26 mouse cellular contexts compared by ENCODE assay signal in genomic region chr3:75730982-75731600, GRCm38 (mm10). TPM values are rescaled to one million over a fixed set of nuclear protein-coding genes. Genes with fewer than 3 reads are reported as not detected.
DNase-seq lines count a peak whose midpoint lies in the region; ATAC-seq and TF ChIP-seq lines count a peak whose summit lies in the region.
"Had no signal": no experiment of that assay in that cellular context is flagged by ENCODE, and none has a peak within 500 bp of the region (broad histone marks: within the 10 kb centered on the region; RNA-seq: fewer than 3 reads in every experiment).

No protein-coding gene starts in this region.

- no peaks in the 10 kb centered on the region for H3K27me3 ChIP-seq in limb, embryonic 13.5 days
- no peaks in the 10 kb centered on the region for H3K27me3 ChIP-seq in limb, embryonic 10.5 days (ENCODE audit: low read depth, poor library complexity, severe bottlenecking)
- H3K27me3 ChIP-seq in heart, adult 2 months (ENCODE audit: control insufficient read depth, insufficient read depth, low read length), result no peaks in the 10 kb centered on the region
- H3K27me3 ChIP-seq: heart, embryonic 15.5 days; liver, embryonic 13.5 days; midbrain, embryonic 15.5 days had no signal

- no peak overlapping the region for H3K4me2 ChIP-seq in limb, embryonic 13.5 days (replicated peaks)
- H3K4me2 ChIP-seq: heart, embryonic 15.5 days; hindbrain, embryonic 14.5 days; liver, embryonic 13.5 days; midbrain, embryonic 15.5 days had no signal

- no peaks in the 10 kb centered on the region for H3K79me2 ChIP-seq in heart, adult 2 months (replicated peaks; ENCODE audit: control insufficient read depth, insufficient read depth, low read length)

- no peaks in the 10 kb centered on the region for H3K4me1 ChIP-seq in limb, embryonic 13.5 days
- no peaks in the 10 kb centered on the region for H3K4me1 ChIP-seq in limb, embryonic 10.5 days
- H3K4me1 ChIP-seq in heart, adult 2 months (ENCODE audit: control insufficient read depth, insufficient read depth, low read length), result no peaks in the 10 kb centered on the region
- H3K4me1 ChIP-seq: heart, embryonic 15.5 days; liver, embryonic 13.5 days; midbrain, embryonic 15.5 days had no signal

- no peak for TF ChIP-seq EP300 in heart, adult 2 months (IDR thresholded peaks at IDR 0.05; ENCODE audit: insufficient read depth, low read depth, low read length)

- no peak overlapping the region for H3K27ac ChIP-seq in limb, embryonic 13.5 days
- H3K27ac ChIP-seq in limb, embryonic 10.5 days, result no peak overlapping the region
- no peak overlapping the region for H3K27ac ChIP-seq in heart, adult 2 months
- H3K27ac ChIP-seq: heart, embryonic 15.5 days; hindbrain, embryonic 14.5 days; liver, embryonic 13.5 days; midbrain, embryonic 15.5 days had no signal

- 80% methylated on average over 3 of the region's 3 CpGs for WGBS in limb, embryonic 13.5 days
- 88% methylated on average over 3 of the region's 3 CpGs for WGBS in limb, embryonic 10.5 days
- 60% methylated on average over 3 of the region's 3 CpGs for WGBS in heart, adult 2 months

- H3K9me3 ChIP-seq in limb, embryonic 13.5 days, result 0 out of 2 replicates have a peak, but pooled peaks cover 3% of the 10 kb centered on the region
- no peaks in the 10 kb centered on the region for H3K9me3 ChIP-seq in limb, embryonic 10.5 days (replicated peaks)
- H3K9me3 ChIP-seq: heart, embryonic 15.5 days; liver, embryonic 13.5 days; midbrain, embryonic 15.5 days had no signal

- no peak overlapping the region for H3K9ac ChIP-seq in limb, embryonic 13.5 days
- no peak overlapping the region for H3K9ac ChIP-seq in heart, adult 2 months (ENCODE audit: low read depth, low read length)
- H3K9ac ChIP-seq: heart, embryonic 15.5 days; hindbrain, embryonic 14.5 days; liver, embryonic 13.5 days; midbrain, embryonic 15.5 days had no signal

- no peaks in the 10 kb centered on the region for H3K36me3 ChIP-seq in limb, embryonic 13.5 days
- no peaks in the 10 kb centered on the region for H3K36me3 ChIP-seq in limb, embryonic 10.5 days
- H3K36me3 ChIP-seq in heart, adult 2 months (ENCODE audit: control insufficient read depth, insufficient read depth, low read length), result no peaks in the 10 kb centered on the region
- H3K36me3 ChIP-seq: heart, embryonic 15.5 days; liver, embryonic 13.5 days; midbrain, embryonic 15.5 days had no signal

- intact Hi-C loops in heart, adult 2 months (cut with DNase I), result no loop called here

- no peak for DNase-seq in limb, embryonic 10.5 days (ENCODE audit: low spot score)
- DNase-seq in 416B (ENCODE audit: low read depth), result peak; percentile 93
- DNase-seq in Muller cell, postnatal 12 days (ENCODE audit: inconsistent ontology term), result peak; percentile 67
- DNase-seq in heart, adult 2 months, result no peak
- no peak for DNase-seq in cerebellum, postnatal 36 days
- no peak for DNase-seq in ovary, adult 18-20 months (ENCODE audit: low spot score)
- DNase-seq: B cell, adult 2 months; cerebellum, adult 11-12 months; gastrocnemius, postnatal 36 days; kidney, adult 2 months; kidney, postnatal 36 days; liver, embryonic 13.5 days; lung, postnatal 10 days had no signal

- 0 out of 2 replicates have a peak, but pooled peaks have one; percentile 24 for ATAC-seq in limb, embryonic 13.5 days (ENCODE audit: low FRiP score, low read depth)
- peak; percentile 88 for ATAC-seq in megakaryocyte, adult 5-6 weeks (ENCODE audit: poor library complexity, severe bottlenecking)
- ATAC-seq: midbrain, embryonic 15.5 days had no signal

- no peak for TF ChIP-seq CTCF in heart, adult 2 months (IDR thresholded peaks at IDR 0.05)

- TF ChIP-seq POLR2A in heart, adult 2 months (IDR thresholded peaks at IDR 0.05; ENCODE audit: insufficient read depth, low read depth, low read length), result no peak

- no peak overlapping the region for H3K4me3 ChIP-seq in limb, embryonic 13.5 days
- H3K4me3 ChIP-seq in limb, embryonic 10.5 days, result no peak overlapping the region
- H3K4me3 ChIP-seq in heart, adult 2 months, result no peak overlapping the region
- H3K4me3 ChIP-seq: heart, embryonic 15.5 days; liver, embryonic 13.5 days; midbrain, embryonic 15.5 days had no signal

RNA-seq across cellular contexts. Expression of gene Gm29133, which starts 16.9 kb away (rescaled TPM):
- not detected in 2 replicates for polyA plus RNA-seq in limb, embryonic 13.5 days (2015; fragmentation: Nextera tagmentation; extraction: Ambion mirVana)
- not detected in 2 replicates for polyA plus RNA-seq in limb, embryonic 10.5 days (2016; fragmentation: Nextera tagmentation; extraction: Ambion mirVana)
- not detected in 2 replicates for total RNA-seq in megakaryocyte, adult 5-6 weeks (2015)
- not detected in 2 replicates for total RNA-seq in megakaryocyte, adult 5-6 weeks (2017)
- total RNA-seq in heart, adult 2 months (2021), result not detected
- not detected in 2 replicates for polyA plus RNA-seq in heart, adult 2 months (2012; rRNA removed)
- total RNA-seq: gastrocnemius, postnatal 36 days; layer of hippocampus, postnatal 14 days; left cerebral cortex, postnatal 25 days had no signal
- polyA plus RNA-seq: brain, embryonic 14.5 days; cortical plate, adult 2 months; embryonic facial prominence, embryonic 14.5 days; forebrain, embryonic 11.5 days; heart, embryonic 15.5 days; hindbrain, embryonic 14.5 days; kidney, adult 2 months; liver, embryonic 13.5 days; midbrain, embryonic 15.5 days; neural tube, embryonic 14.5 days; testis, adult 2 months had no signal

Comparison
In these comparisons a context has a peak if more than half of its experiments do, and no peak if none do; other contexts are left out.
1. DNase-seq: peak in 416B (single experiment) and Muller cell, postnatal 12 days (single experiment); none in limb, embryonic 10.5 days (single experiment), heart, adult 2 months (0 of 2), cerebellum, postnatal 36 days (0 of 2) and ovary, adult 18-20 months (single experiment).